Mouse (Mus musculus): ENCODE data around the gene Vps29.

Gene Vps29

GRCm38 (mm10) chr5:122336554-122337294 is 17.4 kb upstream of the Vps29 start:
- no peak for DNase-seq (ENCODE audit: low spot score)

DNA sequence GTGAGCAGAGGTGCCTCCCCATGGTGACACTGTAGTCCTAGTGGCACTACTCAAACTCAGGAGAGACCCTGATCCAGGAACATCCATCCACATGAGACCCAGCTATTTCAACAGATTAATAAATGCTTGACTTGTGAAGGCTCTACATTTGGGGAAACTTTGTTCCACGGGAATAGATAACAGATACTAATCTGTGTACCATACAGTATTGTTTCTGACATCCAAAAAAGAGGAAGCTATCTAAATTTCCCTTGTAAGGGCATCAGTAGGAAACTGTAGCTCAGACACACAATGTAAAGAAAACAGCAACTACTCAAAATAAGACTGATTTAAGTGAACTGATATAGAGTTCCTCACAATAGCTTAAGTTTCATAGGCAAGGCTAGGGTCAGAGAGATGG is 11.3 kb upstream of the Vps29 start:
- no peak for DNase-seq (ENCODE audit: low spot score)

DNA sequence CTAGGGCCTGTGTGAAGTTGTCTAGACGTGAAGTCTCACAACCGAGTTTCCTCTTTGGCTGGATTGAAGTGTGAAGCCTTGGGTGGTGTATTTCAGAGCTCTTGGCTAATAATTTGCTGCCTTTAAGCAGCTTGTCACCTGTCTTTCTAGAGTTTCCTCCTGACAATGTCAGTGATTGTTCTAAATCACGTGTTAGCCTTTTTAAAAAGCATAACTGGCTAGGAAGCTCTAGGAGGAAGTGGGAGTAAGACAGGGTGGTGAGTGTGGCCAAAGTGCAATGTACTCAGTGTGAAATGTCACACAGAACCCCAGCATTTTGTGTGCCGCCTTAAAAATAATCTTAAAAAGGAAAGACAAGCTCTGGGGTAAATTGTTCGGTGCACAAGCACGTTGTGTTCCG is 10.4 kb upstream of the Vps29 start:
- DNase-seq (ENCODE audit: low spot score): no peak

DNA sequence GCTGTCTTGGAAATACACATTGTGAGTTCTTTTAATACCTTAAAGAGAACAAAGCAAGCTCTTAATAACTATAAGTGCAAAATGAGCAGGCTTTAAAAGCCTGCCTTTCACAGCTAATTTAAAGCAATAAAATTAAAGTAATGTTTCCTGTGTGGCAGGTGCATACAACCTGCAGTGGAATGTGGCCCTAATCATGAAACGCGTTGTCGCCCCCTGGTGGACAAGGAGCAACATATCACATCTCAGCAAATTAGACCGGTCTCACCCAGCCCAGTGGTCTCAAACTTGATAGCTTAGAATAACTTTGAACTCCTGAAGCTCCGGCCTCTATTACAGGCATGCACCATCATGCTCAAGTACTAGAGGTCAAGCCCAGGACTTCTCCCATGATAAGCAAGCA is 9.9 kb upstream of the Vps29 start:
- peak; percentile 58 for DNase-seq (ENCODE audit: low spot score)

DNA sequence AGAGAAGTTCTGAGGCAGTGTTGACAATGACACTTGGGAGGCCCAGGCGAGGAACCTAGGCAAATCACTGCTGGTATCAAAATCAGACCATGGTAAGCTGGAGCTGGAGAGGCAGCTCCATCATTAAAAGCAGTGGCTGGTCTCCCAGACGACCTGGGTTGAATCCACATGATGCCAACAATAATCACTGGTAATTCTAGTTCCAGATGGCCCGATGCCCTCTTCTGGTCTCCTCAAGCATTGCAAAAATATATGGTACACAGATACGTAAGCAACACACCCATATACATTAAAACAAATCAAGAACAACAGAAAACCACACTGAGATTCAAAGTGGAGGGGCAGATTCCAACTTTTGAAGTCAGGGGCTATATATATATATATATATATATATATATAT is 8.4 kb upstream of the Vps29 start:
- no peak for DNase-seq (ENCODE audit: low spot score)

GRCm38 (mm10) chr5:122354492-122355067 is 411 bp downstream of the Vps29 start:
- no peak for DNase-seq (ENCODE audit: low spot score)

DNA sequence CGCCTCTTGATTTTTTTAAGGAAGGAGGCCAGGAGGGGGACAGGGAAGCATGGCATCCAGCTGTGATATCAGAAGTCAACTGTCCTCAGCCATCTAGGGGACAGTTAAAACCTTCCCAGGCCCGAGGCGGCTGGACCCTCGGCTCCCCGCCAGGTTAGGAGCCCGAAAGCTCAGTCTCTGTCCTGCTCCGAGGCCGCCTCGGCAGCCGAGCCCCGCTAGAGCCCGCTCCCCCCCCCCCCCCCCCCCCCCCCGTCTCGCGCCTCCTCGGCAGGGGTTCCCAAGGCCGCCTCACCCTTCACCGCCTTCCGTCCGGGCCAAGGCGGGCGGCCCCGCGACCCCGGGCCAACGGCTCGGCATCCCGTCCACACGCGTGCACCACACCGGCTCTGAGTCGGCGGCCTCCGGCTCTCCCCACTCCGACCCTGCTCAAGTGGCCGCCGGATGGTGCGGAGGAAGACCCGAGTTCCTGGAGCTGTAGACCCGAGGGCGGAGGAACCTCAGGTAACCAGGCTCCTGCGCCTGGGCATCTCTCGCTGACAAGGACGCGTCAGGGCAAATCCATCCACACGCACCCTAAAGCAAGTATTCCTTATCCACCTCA is 17.5 kb downstream of the Vps29 start, which contains the start of gene Gpn3:
Gpn3 (plus strand) TSS at position 286 of the 601 bp plus-strand sequence.
- no peak for DNase-seq (ENCODE audit: low spot score)

DNA sequence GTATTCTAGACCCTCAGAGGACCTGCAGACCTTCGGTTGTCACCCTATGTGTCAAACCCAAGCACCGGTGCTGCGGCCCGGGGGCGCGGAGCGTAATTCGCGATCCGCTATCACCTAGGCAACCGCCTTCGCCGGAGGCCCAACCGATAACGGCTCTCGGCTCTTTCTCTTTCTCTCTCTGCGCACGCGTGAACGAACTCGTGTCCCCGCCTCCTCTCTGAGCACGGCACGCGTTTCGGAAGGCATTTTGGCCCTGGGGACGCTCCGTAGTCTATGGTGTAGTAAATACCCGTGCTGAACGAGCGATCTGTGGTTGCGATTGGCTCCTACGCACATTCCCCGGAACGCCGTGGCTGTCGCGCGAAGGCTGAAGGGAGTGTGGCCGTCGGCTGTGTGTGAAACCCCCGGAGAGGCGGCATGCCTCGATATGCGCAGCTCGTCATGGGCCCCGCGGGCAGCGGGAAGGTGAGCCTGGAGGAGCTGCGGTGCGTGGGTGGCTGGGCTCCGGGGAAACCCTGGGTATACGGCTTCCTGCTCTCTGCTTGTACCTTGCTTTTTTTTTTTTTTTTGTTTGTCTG is 18.1 kb downstream of the Vps29 start, which contains the start of gene Fam216a:
Fam216a (minus strand) TSS at position 173 of the 578 bp plus-strand sequence.
- DNase-seq (ENCODE audit: low spot score): peak; percentile 97

GRCm38 (mm10) chr5:122372878-122373277 is 18.7 kb downstream of the Vps29 start:
- no peak for DNase-seq (ENCODE audit: low spot score)

- no peak for DNase-seq (ENCODE audit: low spot score)
Observed at GRCm38 (mm10) chr5:122377101-122377833, 23.1 kb downstream of the Vps29 start.

DNA sequence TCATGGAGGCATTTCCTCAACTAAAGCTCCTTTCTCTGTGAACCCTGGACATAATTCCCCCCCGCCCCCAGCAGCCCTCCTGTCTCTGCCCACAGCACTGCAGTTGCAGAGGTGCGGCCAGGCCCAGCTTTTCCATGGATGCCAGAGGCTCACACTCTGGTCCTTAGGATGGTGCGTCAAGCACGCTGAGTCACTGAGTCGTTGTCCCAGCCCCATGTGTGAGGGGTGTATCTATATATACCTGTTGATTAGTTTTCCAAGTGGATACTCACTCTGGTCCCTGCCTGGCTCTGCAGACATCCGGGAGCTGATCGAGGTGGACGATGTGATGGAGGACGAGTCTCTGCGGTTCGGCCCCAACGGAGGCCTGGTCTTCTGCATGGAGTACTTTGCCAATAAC is 24.0 kb downstream of the Vps29 start:
- DNase-seq (ENCODE audit: low spot score): no peak

DNA sequence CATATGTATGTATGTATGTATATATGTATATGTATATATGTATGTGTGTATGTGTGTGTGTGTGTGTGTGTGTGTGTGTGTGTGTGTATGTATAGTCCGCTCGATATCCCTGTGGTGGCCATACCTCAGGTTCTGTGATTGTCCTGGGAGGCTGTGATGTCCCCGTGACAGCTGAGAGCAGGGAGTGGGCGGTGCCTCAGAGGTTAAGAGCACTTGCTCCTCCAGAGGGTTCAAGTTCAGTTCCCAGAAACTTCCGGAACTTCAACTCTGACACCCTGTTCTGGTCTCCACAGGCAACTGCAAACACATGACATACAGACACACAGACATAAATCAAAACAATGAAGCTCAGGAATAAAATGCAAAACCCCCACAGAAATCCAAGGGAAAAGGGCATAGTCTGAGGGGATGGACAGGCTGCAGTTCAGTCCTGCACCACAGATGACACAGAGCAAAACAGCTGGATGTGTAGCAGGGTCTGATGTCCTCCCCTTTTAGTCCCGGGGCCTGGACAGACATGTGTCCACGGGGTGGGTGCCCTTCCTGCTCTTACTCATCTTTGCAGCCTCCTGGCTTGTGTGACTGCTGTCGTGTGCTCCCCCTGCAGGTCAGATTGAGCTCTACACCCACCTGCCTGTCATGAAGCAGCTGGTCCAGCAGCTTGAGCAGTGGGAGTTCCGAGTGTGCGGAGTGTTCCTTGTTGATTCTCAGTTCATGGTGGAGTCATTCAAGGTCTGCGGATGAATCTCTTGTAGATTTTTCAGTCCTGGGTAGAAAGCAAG is 25.4 kb downstream of the Vps29 start:
- DNase-seq (ENCODE audit: low spot score): peak; percentile 56

DNA sequence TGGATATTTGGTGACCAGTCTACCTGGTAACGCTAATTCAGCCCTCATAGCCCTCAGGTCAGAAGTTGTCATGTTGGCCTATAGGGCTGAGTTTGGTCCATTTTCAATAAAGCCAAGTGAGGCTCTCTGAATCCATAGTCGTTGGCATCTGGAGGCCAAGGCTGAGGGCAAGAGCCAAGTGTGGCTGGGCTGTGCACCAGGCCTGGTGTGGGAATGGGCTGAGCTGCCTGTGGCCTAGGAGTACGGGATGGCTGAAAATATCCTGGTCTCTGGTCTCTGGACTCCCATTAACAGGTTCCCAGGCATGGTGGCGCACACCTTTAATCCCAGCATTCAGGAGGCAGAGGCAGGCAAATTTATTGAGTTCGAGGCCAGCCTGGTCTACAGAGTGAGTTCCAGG is 35.8 kb downstream of the Vps29 start:
- no peak for DNase-seq (ENCODE audit: low spot score)

GRCm38 (mm10) chr5:122390671-122391070 is 36.5 kb downstream of the Vps29 start:
- DNase-seq (ENCODE audit: low spot score): no peak

DNA sequence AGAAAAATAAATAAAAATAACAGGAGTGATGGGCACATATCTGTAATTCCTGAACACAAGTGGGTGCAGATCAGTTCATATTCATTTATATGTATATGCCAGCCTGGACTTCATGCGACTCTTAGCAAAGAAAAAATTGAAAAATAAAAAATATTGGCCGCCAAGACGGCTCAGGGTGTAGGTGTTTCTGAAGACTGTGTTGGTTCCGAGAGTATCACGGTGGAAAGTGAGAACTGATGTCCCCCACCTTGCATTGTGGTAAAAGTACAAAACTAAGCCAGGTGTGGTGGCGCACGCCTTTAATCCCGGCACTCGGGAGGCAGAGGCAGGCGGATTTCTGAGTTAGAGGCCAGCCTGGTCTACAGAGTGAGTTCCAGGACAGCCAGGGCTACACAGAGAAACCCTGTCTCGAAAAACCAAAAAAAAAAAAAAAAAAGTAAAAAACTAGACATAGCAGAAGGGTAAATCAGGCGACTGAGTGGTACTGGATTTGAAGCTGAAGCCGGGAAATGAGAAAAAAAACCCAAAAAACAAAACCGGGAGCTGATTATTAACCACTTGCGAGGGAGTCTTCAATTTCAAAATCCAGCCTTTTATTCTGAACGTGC is 37.1 kb downstream of the Vps29 start:
- DNase-seq (ENCODE audit: low spot score): no peak

DNA sequence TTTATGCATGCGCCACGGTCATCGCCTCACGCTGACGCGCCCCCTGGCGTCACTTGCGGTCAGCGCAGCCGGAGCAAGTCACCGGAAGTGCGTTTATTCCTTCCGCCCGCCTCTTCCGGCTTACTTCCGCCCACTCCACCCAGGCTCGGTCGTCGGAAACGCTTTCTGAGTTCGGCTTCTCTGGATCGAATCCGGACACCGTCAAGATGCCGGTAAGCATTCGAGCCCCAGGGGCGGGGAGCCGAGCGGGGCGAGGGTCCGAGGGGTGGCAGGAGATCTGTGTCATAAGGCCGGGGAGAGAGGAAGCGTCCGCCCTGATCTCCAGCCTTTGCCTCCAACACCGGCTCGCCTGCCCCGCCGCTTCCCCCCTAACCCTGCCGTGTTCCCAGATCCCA is 37.6 kb downstream of the Vps29 start, which contains the start of gene Arpc3:
Arpc3 (plus strand) TSS at position 93 of the 395 bp plus-strand sequence.
- peak; percentile 90 for DNase-seq (ENCODE audit: low spot score)

DNA sequence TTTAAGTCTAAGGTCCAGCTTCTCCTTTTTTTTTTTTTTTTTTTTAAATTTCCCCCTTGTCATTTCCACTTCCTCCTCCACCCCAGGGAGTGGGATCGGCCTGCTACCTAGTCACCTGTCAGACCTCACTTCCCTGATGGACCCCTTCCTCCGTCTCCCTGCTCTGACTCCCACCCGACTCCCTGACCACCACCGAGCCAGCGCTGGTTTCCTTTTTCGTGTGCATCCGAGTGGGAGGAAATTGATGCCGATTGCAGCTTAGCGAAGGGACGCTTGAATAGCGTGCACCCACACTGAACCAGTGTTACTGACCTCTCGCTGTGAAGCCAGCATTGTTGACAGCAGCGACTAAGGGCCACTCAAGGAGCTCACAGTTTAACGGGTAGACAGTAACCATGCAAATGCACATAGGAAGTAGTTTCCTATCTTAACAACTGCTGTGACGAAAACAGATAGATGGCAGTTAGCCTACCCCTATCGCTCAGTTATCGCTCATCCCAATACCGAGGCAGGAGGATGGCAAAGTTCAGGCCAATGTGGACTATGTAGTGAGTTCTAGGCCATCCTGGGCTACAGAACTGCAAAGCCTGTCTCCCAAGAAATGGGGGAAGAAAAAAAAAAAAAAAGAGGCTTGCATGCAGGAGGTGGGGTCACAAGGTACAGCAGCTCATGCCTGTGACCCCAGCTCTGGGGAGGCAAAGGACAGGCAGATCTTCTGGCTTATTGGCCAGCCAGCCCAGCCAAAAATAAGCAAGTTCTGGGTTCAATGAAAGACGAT is 38.2 kb downstream of the Vps29 start:
- DNase-seq (ENCODE audit: low spot score): no peak

DNA sequence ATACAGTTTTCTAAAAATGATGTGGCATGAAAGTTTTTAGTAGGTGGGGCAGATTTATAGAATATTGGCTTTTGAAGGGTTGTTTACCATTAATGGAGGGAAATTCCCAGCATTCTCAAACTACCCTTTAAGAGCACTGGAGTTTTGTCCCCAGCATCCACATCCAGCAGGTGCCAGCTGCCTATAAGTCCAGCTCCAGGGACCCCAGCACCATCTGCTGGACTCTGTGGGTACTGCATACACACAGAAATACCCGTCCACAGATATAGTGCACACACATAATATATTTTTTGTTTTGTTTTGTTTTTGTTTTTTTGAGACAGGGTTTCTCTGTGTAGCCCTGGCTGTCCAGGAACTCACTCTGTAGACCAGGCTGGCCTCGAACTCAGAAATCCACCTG is 39.7 kb downstream of the Vps29 start:
- peak; percentile 63 for DNase-seq (ENCODE audit: low spot score)

DNA sequence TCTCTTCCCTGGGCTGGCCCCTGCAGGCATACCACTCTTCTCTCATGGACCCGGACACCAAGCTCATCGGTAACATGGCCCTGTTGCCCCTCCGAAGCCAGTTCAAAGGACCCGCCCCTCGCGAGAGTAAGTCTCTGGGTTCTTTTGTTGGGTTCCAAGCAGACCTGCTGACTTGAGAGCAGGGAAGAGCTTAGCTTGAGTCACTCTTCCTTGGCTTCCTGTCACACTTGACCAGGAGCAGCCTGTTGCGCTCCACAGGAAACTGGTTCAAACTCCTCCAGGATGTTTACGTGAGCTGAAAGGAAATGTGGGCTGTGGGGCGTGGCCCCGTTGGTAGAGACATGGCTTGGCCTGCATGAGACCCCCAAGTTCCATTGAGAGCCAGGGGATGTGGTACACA is 42.6 kb downstream of the Vps29 start:
- no peak for DNase-seq (ENCODE audit: low spot score)

DNA sequence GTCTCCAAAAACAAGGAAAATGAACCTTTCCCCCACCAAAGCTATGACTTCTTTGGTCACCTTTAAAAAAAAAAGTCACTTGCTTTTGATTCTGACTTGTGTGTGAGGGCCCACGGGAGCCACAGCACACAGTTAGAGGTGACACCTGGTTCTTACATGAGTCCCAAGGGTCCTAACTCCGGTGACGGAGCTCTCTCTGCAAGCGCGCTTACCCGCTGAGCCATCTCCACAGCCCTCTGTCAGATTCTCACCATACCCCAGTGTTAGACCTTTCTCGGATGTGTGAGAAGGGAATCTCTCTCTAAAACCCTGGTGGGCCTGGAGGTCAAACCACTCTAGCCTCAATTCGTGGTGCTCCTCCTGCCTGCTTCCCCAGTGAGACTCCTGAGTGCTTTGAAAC is 43.3 kb downstream of the Vps29 start:
- DNase-seq (ENCODE audit: low spot score): no peak
